Mouse (Mus musculus) midbrain, embryonic 11.5 days (tissue): ENCODE results near the gene Ddah1. TPM values are rescaled to one million over a fixed set of nuclear protein-coding genes. Genes with fewer than 3 reads are reported as not detected.

Source experiments
- ATAC-seq: fragments of 200-750 bp; cut with Nextera tagmentation; 2 replicates; pipeline ENCODE4 v1.8.0; 2017; ENCODE audit warnings: moderate TSS enrichment, moderate library complexity; ENCODE audit not compliant: low FRiP score
- DNase-seq: peaks from one replicate; pipeline ENCODE4 v3.0.0; 2015; ENCODE audit warnings: low spot score; ENCODE audit errors: missing footprints
- H3K27ac ChIP-seq: fragments of 300-500 bp; sonication (generic); 2 replicates; pipeline ENCODE4 v1.5.1; 2014; ENCODE audit warnings: low read depth, low read length
- H3K27me3 ChIP-seq: fragments of 300-500 bp; sonication (generic); 2 replicates; pipeline ENCODE4 v1.6.1; 2014; ENCODE audit warnings: mild to moderate bottlenecking, low read length, moderate library complexity, mixed read lengths; ENCODE audit not compliant: control insufficient read depth, insufficient read depth
- H3K36me3 ChIP-seq: fragments of 300-500 bp; sonication (generic); 2 replicates; pipeline ENCODE4 v1.6.1; 2014; ENCODE audit warnings: mild to moderate bottlenecking, low read length, moderate library complexity, mixed read lengths; ENCODE audit not compliant: control insufficient read depth, insufficient read depth
- H3K4me1 ChIP-seq: fragments of 300-500 bp; sonication (generic); 2 replicates; pipeline ENCODE4 v1.6.1; 2014; ENCODE audit warnings: low read length; ENCODE audit not compliant: control insufficient read depth, insufficient read depth
- H3K4me2 ChIP-seq: fragments of 300-500 bp; sonication (generic); 2 replicates; pipeline ENCODE4 v1.6.1; 2014; ENCODE audit warnings: mild to moderate bottlenecking, moderate library complexity
- H3K4me3 ChIP-seq: fragments of 300-500 bp; sonication (generic); 2 replicates; pipeline ENCODE4 v1.5.1; 2014; ENCODE audit warnings: low read depth, low read length
- H3K9ac ChIP-seq: fragments of 300-500 bp; sonication (generic); 2 replicates; pipeline ENCODE4 v1.6.1; 2014; ENCODE audit warnings: low read length
- H3K9me3 ChIP-seq: fragments of 300-500 bp; sonication (generic); 2 replicates; pipeline ENCODE4 v1.6.1; 2016; ENCODE audit warnings: low read length; ENCODE audit not compliant: control insufficient read depth
- WGBS: fragments of 180-500 bp; shearing (Covaris S2); extraction: QIAGEN DNeasy Blood & Tissue Kit; methylation state at CpG from one replicate; pipeline ENCODE4 v1.1.7; 2014; 5-methylcytosine and 5-hydroxymethylcytosine counted together
- polyA plus RNA-seq: library from polyadenylated mRNA; unstranded; fragments of >200 nt; fragmentation: Nextera tagmentation; extraction: Ambion mirVana; gene quantifications from 2 replicates; pipeline ENCODE4 v1.2.1, GENCODE M21; 2014

The Ddah1 gene
- polyA plus RNA-seq, 1 experiment from 2014 or later, result 26.8 TPM

GRCm38 (mm10) chr3:145925506-145925905 lies 167.0 kb downstream of the Ddah1 start:
- no peaks in the 10 kb centered on the region for H3K36me3 ChIP-seq
- WGBS, result 86% methylated on average over 5 of the region's 5 CpGs
- no peaks in the 10 kb centered on the region for H3K27me3 ChIP-seq
- H3K4me3 ChIP-seq, result peak overlapping the region; percentile 84
- peaks cover 7% of the 10 kb centered on the region for H3K4me1 ChIP-seq
- ATAC-seq (no peak), DNase-seq (no peak)
- H3K9ac ChIP-seq, result peak overlapping the region; percentile 83
- no peak overlapping the region for H3K27ac ChIP-seq
- H3K4me2 ChIP-seq, result peak overlapping the region; percentile 78
- H3K9me3 ChIP-seq, result no peaks in the 10 kb centered on the region

- Histone ChIP-seq H3K27me3 (no peaks in the 10 kb centered on the region), H3K27ac (no peak overlapping the region), H3K4me1 (peaks cover 7% of the 10 kb centered on the region), H3K9ac (no peak overlapping the region), H3K4me3 (no peak overlapping the region), H3K4me2 (no peak overlapping the region), H3K9me3 (no peaks in the 10 kb centered on the region), H3K36me3 (peaks cover 4% of the 10 kb centered on the region)
- peak; percentile 45 for DNase-seq
- ATAC-seq, result no peak
- WGBS, result 72% methylated on average over 7 of the region's 7 CpGs
Measured at GRCm38 (mm10) chr3:145929525-145930400, 171.3 kb downstream of the Ddah1 start.

GRCm38 (mm10) chr3:145933845-145934244 lies 175.4 kb downstream of the Ddah1 start:
- H3K4me2 ChIP-seq, result no peak overlapping the region
- H3K27me3 ChIP-seq, result no peaks in the 10 kb centered on the region
- peak; percentile 44 for DNase-seq
- no peak for ATAC-seq
- peaks cover 4% of the 10 kb centered on the region for H3K36me3 ChIP-seq
- H3K9me3 ChIP-seq, result no peaks in the 10 kb centered on the region
- peaks cover 2% of the 10 kb centered on the region for H3K4me1 ChIP-seq
- no peak overlapping the region for H3K9ac ChIP-seq
- 92% methylated on average over 9 of the region's 9 CpGs for WGBS
- H3K27ac ChIP-seq, result no peak overlapping the region
- no peak overlapping the region for H3K4me3 ChIP-seq

- Histone ChIP-seq H3K36me3 (peaks cover 3% of the 10 kb centered on the region), H3K9me3 (no peaks in the 10 kb centered on the region), H3K27ac (peak within 1 kb of the TSS; percentile 25; the same call in 1 of the 2 replicates), H3K4me3 (peak within 1 kb of the TSS; percentile 99), H3K4me1 (peaks cover 10% of the 10 kb centered on the region), H3K27me3 (no peaks in the 10 kb centered on the region), H3K9ac (peak within 1 kb of the TSS; percentile 91), H3K4me2 (peak within 1 kb of the TSS; percentile 63)
- peak; percentile 100 for DNase-seq
- WGBS, result 2% methylated on average over 48 of the region's 70 CpGs
- peak; percentile 95 for ATAC-seq
Measured at GRCm38 (mm10) chr3:145937505-145938404, 179.3 kb downstream of the Ddah1 start, which contains the start of gene 2410004B18Rik. TSS of gene 2410004B18Rik (plus strand) at chr3:145938014.

GRCm38 (mm10) chr3:145938405-145939349 lies 180.2 kb downstream of the Ddah1 start:
- Histone ChIP-seq H3K27me3 (no peaks in the 10 kb centered on the region), H3K9me3 (no peaks in the 10 kb centered on the region), H3K4me1 (peaks cover 10% of the 10 kb centered on the region), H3K4me3 (peak overlapping the region; percentile 99), H3K9ac (peak overlapping the region; percentile 91), H3K27ac (no peak overlapping the region), H3K36me3 (peaks cover 3% of the 10 kb centered on the region), H3K4me2 (peak overlapping the region; percentile 63)
- DNase-seq (peak; percentile 81), ATAC-seq (peak; percentile 39)
- 22% methylated on average over 42 of the region's 50 CpGs for WGBS

GRCm38 (mm10) chr3:145939402-145939801 lies 180.9 kb downstream of the Ddah1 start:
- peak; percentile 37 for DNase-seq
- Histone ChIP-seq H3K4me1 (peaks cover 10% of the 10 kb centered on the region), H3K9me3 (no peaks in the 10 kb centered on the region), H3K4me3 (peak overlapping the region; percentile 99; the same call in 1 of the 2 replicates), H3K27me3 (no peaks in the 10 kb centered on the region), H3K4me2 (peak overlapping the region; percentile 63; the same call in 1 of the 2 replicates), H3K9ac (no peak overlapping the region), H3K36me3 (peaks cover 3% of the 10 kb centered on the region), H3K27ac (no peak overlapping the region)
- 81% methylated on average over 12 of the region's 12 CpGs for WGBS
- ATAC-seq, result no peak

- H3K27ac ChIP-seq, result no peak overlapping the region
- H3K36me3 ChIP-seq, result peaks cover 5% of the 10 kb centered on the region
- H3K27me3 ChIP-seq, result no peaks in the 10 kb centered on the region
- no peak overlapping the region for H3K4me3 ChIP-seq
- H3K9me3 ChIP-seq, result no peaks in the 10 kb centered on the region
- H3K4me1 ChIP-seq, result peaks cover 10% of the 10 kb centered on the region
- no peak overlapping the region for H3K4me2 ChIP-seq
- DNase-seq (peak; percentile 28), ATAC-seq (no peak)
- WGBS, result 89% methylated on average over 4 of the region's 4 CpGs
- no peak overlapping the region for H3K9ac ChIP-seq
Measured at GRCm38 (mm10) chr3:145939971-145940370, 181.5 kb downstream of the Ddah1 start.

- Histone ChIP-seq H3K4me2 (no peak overlapping the region), H3K27me3 (no peaks in the 10 kb centered on the region), H3K9ac (no peak overlapping the region), H3K4me3 (no peak overlapping the region), H3K36me3 (peaks cover 5% of the 10 kb centered on the region), H3K4me1 (peaks cover 10% of the 10 kb centered on the region), H3K9me3 (no peaks in the 10 kb centered on the region), H3K27ac (no peak overlapping the region)
- whole genome bisulfite sequencing, result 21% methylated on average over 3 of the region's 3 CpGs
- DNase-seq (peak; percentile 97), ATAC-seq (no peak)
Measured at GRCm38 (mm10) chr3:145941971-145942370, 183.5 kb downstream of the Ddah1 start.
